Mouse (Mus musculus) common myeloid progenitor, adult 5-6 weeks (primary cell): ENCODE data around the gene Atf6. TPM values are rescaled to one million over a fixed set of nuclear protein-coding genes. Genes with fewer than 3 reads are reported as not detected.

Experiments
- ATAC-seq: replicated peaks from 2 replicates; pipeline ENCODE4 v1.8.0; 2016; ENCODE audit warnings: low read depth, mild to moderate bottlenecking, moderate TSS enrichment, inconsistent platforms; ENCODE audit not compliant: poor library complexity, severe bottlenecking
- total RNA-seq: library from RNA; stranded (forward); fragments of 200-1000, 187-1606 nt; gene quantifications from 2 replicates; pipeline ENCODE4 v1.2.3, GENCODE M21; 2017

Atf6 gene
- total RNA-seq, 1 experiment from 2014 or later = 28.6 TPM

GRCm38 (mm10) chr1:170683863-170684262, 183.7 kb downstream of the Atf6 start:
- ATAC-seq = peak; percentile 93

- ATAC-seq = no peak
These were observed 187.9 kb downstream of the Atf6 start for GRCm38 (mm10) chr1:170679624-170680023.

- ATAC-seq = no peak
These were observed 188.7 kb downstream of the Atf6 start for GRCm38 (mm10) chr1:170678861-170679260.

GRCm38 (mm10) chr1:170677681-170678080, 189.9 kb downstream of the Atf6 start:
- ATAC-seq = no peak

GRCm38 (mm10) chr1:170674184-170674775, 193.3 kb downstream of the Atf6 start:
- ATAC-seq = no peak

- no peak for ATAC-seq
These were observed 202.4 kb downstream of the Atf6 start for GRCm38 (mm10) chr1:170665200-170665599.

- ATAC-seq = no peak
These were observed 202.9 kb downstream of the Atf6 start for GRCm38 (mm10) chr1:170664620-170665185.

- no peak for ATAC-seq
These were observed 208.3 kb downstream of the Atf6 start for GRCm38 (mm10) chr1:170659260-170659659.

GRCm38 (mm10) chr1:170657643-170658314, 209.8 kb downstream of the Atf6 start:
- no peak for ATAC-seq

- ATAC-seq = no peak
These were observed 210.4 kb downstream of the Atf6 start for GRCm38 (mm10) chr1:170657228-170657521.

- no peak for ATAC-seq
These were observed 210.9 kb downstream of the Atf6 start for GRCm38 (mm10) chr1:170656518-170657227.

GRCm38 (mm10) chr1:170655280-170655917, 212.2 kb downstream of the Atf6 start:
- no peak for ATAC-seq

Other genes starting within 250 kb of the Atf6 start
- gene Olfml2b, start 223.2 kb downstream of the Atf6 start, total RNA-seq = 0.27 and 0.68 TPM in 2 replicates
- not detected in 2 replicates for gene Gm26620, start 17.3 kb upstream of the Atf6 start, total RNA-seq
- 10.3 and 11.9 TPM in 2 replicates for gene Dusp12, start 17.8 kb upstream of the Atf6 start, total RNA-seq
- not detected in 2 replicates for gene Fcrlb, start 45.2 kb upstream of the Atf6 start, total RNA-seq
- gene Fcrla, start 59.8 kb upstream of the Atf6 start, total RNA-seq = 1.4 TPM in 1 of 2 replicates, not detected in the other
- gene Fcgr2b, start 108.8 kb upstream of the Atf6 start, total RNA-seq = 27.5 and 30.1 TPM in 2 replicates
- 1.6 TPM in 1 of 2 replicates, not detected in the other for gene Fcgr4, start 151.1 kb upstream of the Atf6 start, total RNA-seq
- 7.8 and 15.7 TPM in 2 replicates for gene Fcgr3, start 197.2 kb upstream of the Atf6 start, total RNA-seq
- 2.1 and 5.3 TPM in 2 replicates for gene Cfap126, start 246.1 kb upstream of the Atf6 start, total RNA-seq